Comparison of ENCODE assay signal across 18 mouse cellular contexts in genomic region chr13:44038322-44038721, GRCm38 (mm10).
DNase-seq lines count a peak whose midpoint lies in the region; ATAC-seq and TF ChIP-seq lines count a peak whose summit lies in the region.
"Had no signal": no experiment of that assay in that cellular context is flagged by ENCODE, and none has a peak within 500 bp of the region (broad histone marks: within the 10 kb centered on the region; RNA-seq: fewer than 3 reads in every experiment).

No protein-coding gene starts in this region.

- H3K9me3 ChIP-seq in heart, embryonic 13.5 days, result no peaks in the 10 kb centered on the region
- no peaks in the 10 kb centered on the region for H3K9me3 ChIP-seq in kidney, embryonic 16.5 days (ENCODE audit: low read length)
- H3K9me3 ChIP-seq: hindbrain, embryonic 12.5 days; limb, embryonic 12.5 days had no signal

- H3K27ac ChIP-seq in heart, embryonic 13.5 days (replicated peaks), result peak overlapping the region; percentile 40
- peak overlapping the region; percentile 62 for H3K27ac ChIP-seq in kidney, embryonic 16.5 days (ENCODE audit: low read length)
- H3K27ac ChIP-seq: hindbrain, embryonic 12.5 days; limb, embryonic 12.5 days had no signal

- peaks cover 38% of the 10 kb centered on the region for H3K4me1 ChIP-seq in heart, embryonic 13.5 days
- H3K4me1 ChIP-seq in kidney, embryonic 16.5 days (ENCODE audit: insufficient read depth, low read length), result peaks cover 35% of the 10 kb centered on the region

- TF ChIP-seq POLR2A in brain, embryonic 14.5 days (IDR thresholded peaks at IDR 0.05; ENCODE audit: borderline replicate concordance, extremely low read depth, insufficient read depth, insufficient read length, poor library complexity, severe bottlenecking), result no peak

- TF ChIP-seq CTCF in brain, embryonic 14.5 days (IDR thresholded peaks at IDR 0.05; ENCODE audit: borderline replicate concordance, extremely low read depth, insufficient read depth, insufficient read length), result no peak

- no peak overlapping the region for H3K4me3 ChIP-seq in heart, embryonic 13.5 days
- H3K4me3 ChIP-seq in kidney, embryonic 16.5 days (ENCODE audit: low read length), result no peak overlapping the region
- H3K4me3 ChIP-seq: hindbrain, embryonic 12.5 days; limb, embryonic 12.5 days had no signal

- 34% methylated on average over 7 of the region's 7 CpGs for WGBS in heart, embryonic 13.5 days
- 24% methylated on average over 7 of the region's 7 CpGs for WGBS in kidney, embryonic 16.5 days

- H3K4me2 ChIP-seq in heart, embryonic 13.5 days, result no peak overlapping the region
- H3K4me2 ChIP-seq in kidney, embryonic 16.5 days (replicated peaks; ENCODE audit: low read depth, low read length), result no peak overlapping the region
- H3K4me2 ChIP-seq: hindbrain, embryonic 12.5 days; limb, embryonic 12.5 days; midbrain, embryonic 11.5 days had no signal

- H3K36me3 ChIP-seq in heart, embryonic 13.5 days, result no peaks in the 10 kb centered on the region
- no peaks in the 10 kb centered on the region for H3K36me3 ChIP-seq in kidney, embryonic 16.5 days (ENCODE audit: insufficient read depth, low read length)
- H3K36me3 ChIP-seq: hindbrain, embryonic 12.5 days; limb, embryonic 12.5 days had no signal

- H3K27me3 ChIP-seq in heart, embryonic 13.5 days (replicated peaks), result no peaks in the 10 kb centered on the region
- no peaks in the 10 kb centered on the region for H3K27me3 ChIP-seq in kidney, embryonic 16.5 days (ENCODE audit: insufficient read depth, low read length)

- ATAC-seq in heart, embryonic 13.5 days (ENCODE audit: extremely low read depth, insufficient number of reproducible peaks, low FRiP score, low TSS enrichment), result no peak
- ATAC-seq in kidney, embryonic 16.5 days (ENCODE audit: low FRiP score, low TSS enrichment), result peak; percentile 90
- no peak for ATAC-seq in megakaryocyte, adult 5-6 weeks (ENCODE audit: poor library complexity, severe bottlenecking)
- ATAC-seq: forebrain, postnatal 0 days had no signal

- no peak for DNase-seq in heart, postnatal 14 days
- DNase-seq in kidney, adult 11 months, result no peak
- DNase-seq in brain, embryonic 14.5 days (ENCODE audit: low read depth), result peak; percentile 26
- peak; percentile 22 for DNase-seq in kidney, postnatal 14 days
- DNase-seq in gastrocnemius, postnatal 10 days, result no peak
- DNase-seq: adrenal gland, adult 8-10 months; B cell, adult 2 months; forebrain, postnatal 0 days; gastrocnemius, postnatal 36 days; layer of hippocampus, postnatal 36 days; lung, adult 18-20 months; right cerebral cortex, postnatal 14 days had no signal

- H3K9ac ChIP-seq in heart, embryonic 13.5 days, result no peak overlapping the region
- no peak overlapping the region for H3K9ac ChIP-seq in kidney, embryonic 16.5 days (replicated peaks; ENCODE audit: low read length)
- H3K9ac ChIP-seq: forebrain, postnatal 0 days; hindbrain, embryonic 12.5 days; limb, embryonic 12.5 days had no signal

- intact Hi-C loops in heart, postnatal 14 days (cut with DNase I), result no loop called here

Comparison
In these comparisons a context has a peak if more than half of its experiments do, and no peak if none do; other contexts are left out.
1. DNase-seq: peak in brain, embryonic 14.5 days (single experiment) and kidney, postnatal 14 days (single experiment); none in heart, postnatal 14 days (0 of 2), kidney, adult 11 months (single experiment) and gastrocnemius, postnatal 10 days (single experiment).